Mouse (Mus musculus): ENCODE measurements around the gene Pid1. TPM values are rescaled to one million over a fixed set of nuclear protein-coding genes. Genes with fewer than 3 reads are reported as not detected.

Gene Pid1
- polyA plus RNA-seq, 1 experiment from 2014 or later = 38.9 TPM

GRCm38 (mm10) chr1:84172941-84173340, 191.0 kb downstream of the Pid1 start:
- TF ChIP-seq CTCF (IDR thresholded peaks at IDR 0.05; ENCODE audit: low read depth) (no peak), EP300 (IDR thresholded peaks at IDR 0.05; ENCODE audit: low read depth) (no peak)
- 74% methylated on average over 6 of the region's 6 CpGs for WGBS (ENCODE audit: insufficient replicate concordance)
- Histone ChIP-seq H3K4me3 (ENCODE audit: low read depth, low read length) (no peak overlapping the region), H3K27ac (ENCODE audit: low read depth) (no peak overlapping the region), H3K9me3 (ENCODE audit: low read length) (no peaks in the 10 kb centered on the region), H3K27me3 (ENCODE audit: insufficient read depth, low read length) (no peaks in the 10 kb centered on the region), H3K4me1 (ENCODE audit: insufficient read depth) (no peaks in the 10 kb centered on the region), H3K36me3 (replicated peaks; ENCODE audit: insufficient read depth, low read length) (peaks cover 2% of the 10 kb centered on the region; the same call in 1 of the 2 replicates), H3K4me2 (ENCODE audit: low read depth, low read length) (no peak overlapping the region), H3K9ac (replicated peaks) (no peak overlapping the region)
- DNase-seq = no peak
- ATAC-seq = no peak

- no peaks in the 10 kb centered on the region; the same call in 1 of the 2 replicates for H3K36me3 ChIP-seq (replicated peaks; ENCODE audit: insufficient read depth, low read length)
- 74% methylated on average over 3 of the region's 3 CpGs for WGBS (ENCODE audit: insufficient replicate concordance)
- H3K27me3 ChIP-seq (ENCODE audit: insufficient read depth, low read length) = no peaks in the 10 kb centered on the region
- H3K9ac ChIP-seq (replicated peaks) = no peak overlapping the region
- H3K27ac ChIP-seq (ENCODE audit: low read depth) = no peak overlapping the region
- TF ChIP-seq CTCF (IDR thresholded peaks at IDR 0.05; ENCODE audit: low read depth) (no peak), EP300 (IDR thresholded peaks at IDR 0.05; ENCODE audit: low read depth) (no peak)
- ATAC-seq (no peak), DNase-seq (no peak)
- no peak overlapping the region for H3K4me3 ChIP-seq (ENCODE audit: low read depth, low read length)
- H3K9me3 ChIP-seq (ENCODE audit: low read length) = no peaks in the 10 kb centered on the region
- no peaks in the 10 kb centered on the region for H3K4me1 ChIP-seq (ENCODE audit: insufficient read depth)
- H3K4me2 ChIP-seq (ENCODE audit: low read depth, low read length) = no peak overlapping the region
Observed at GRCm38 (mm10) chr1:84157790-84158189, 206.2 kb downstream of the Pid1 start.

GRCm38 (mm10) chr1:84155585-84155930, 208.4 kb downstream of the Pid1 start:
- no peak overlapping the region for H3K9ac ChIP-seq (replicated peaks)
- no peak overlapping the region for H3K4me3 ChIP-seq (ENCODE audit: low read depth, low read length)
- TF ChIP-seq EP300 (IDR thresholded peaks at IDR 0.05; ENCODE audit: low read depth) = no peak
- TF ChIP-seq CTCF (IDR thresholded peaks at IDR 0.05; ENCODE audit: low read depth) = no peak
- no peak for DNase-seq
- H3K4me2 ChIP-seq (ENCODE audit: low read depth, low read length) = no peak overlapping the region
- 45% methylated on average over 2 of the region's 2 CpGs for WGBS (ENCODE audit: insufficient replicate concordance)
- H3K27ac ChIP-seq (ENCODE audit: low read depth) = no peak overlapping the region
- ATAC-seq = no peak
- H3K27me3 ChIP-seq (ENCODE audit: insufficient read depth, low read length) = no peaks in the 10 kb centered on the region
- H3K36me3 ChIP-seq (replicated peaks; ENCODE audit: insufficient read depth, low read length) = no peaks in the 10 kb centered on the region; the same call in 1 of the 2 replicates
- H3K9me3 ChIP-seq (ENCODE audit: low read length) = no peaks in the 10 kb centered on the region
- no peaks in the 10 kb centered on the region for H3K4me1 ChIP-seq (ENCODE audit: insufficient read depth)

GRCm38 (mm10) chr1:84154725-84155584, 209.0 kb downstream of the Pid1 start:
- ATAC-seq (no peak), DNase-seq (no peak)
- H3K36me3 ChIP-seq (replicated peaks; ENCODE audit: insufficient read depth, low read length) = no peaks in the 10 kb centered on the region; the same call in 1 of the 2 replicates
- H3K4me3 ChIP-seq (ENCODE audit: low read depth, low read length) = no peak overlapping the region
- H3K27me3 ChIP-seq (ENCODE audit: insufficient read depth, low read length) = no peaks in the 10 kb centered on the region
- H3K27ac ChIP-seq (ENCODE audit: low read depth) = no peak overlapping the region
- TF ChIP-seq CTCF (IDR thresholded peaks at IDR 0.05; ENCODE audit: low read depth) (no peak), EP300 (IDR thresholded peaks at IDR 0.05; ENCODE audit: low read depth) (no peak)
- no peaks in the 10 kb centered on the region for H3K4me1 ChIP-seq (ENCODE audit: insufficient read depth)
- H3K9me3 ChIP-seq (ENCODE audit: low read length) = no peaks in the 10 kb centered on the region
- H3K9ac ChIP-seq (replicated peaks) = no peak overlapping the region
- 75% methylated on average over 12 of the region's 12 CpGs for WGBS (ENCODE audit: insufficient replicate concordance)
- no peak overlapping the region for H3K4me2 ChIP-seq (ENCODE audit: low read depth, low read length)

- peak; percentile 58 for TF ChIP-seq CTCF (IDR thresholded peaks at IDR 0.05; ENCODE audit: low read depth)
- TF ChIP-seq EP300 (IDR thresholded peaks at IDR 0.05; ENCODE audit: low read depth) = no peak
- Histone ChIP-seq H3K4me3 (ENCODE audit: low read depth, low read length) (no peak overlapping the region), H3K9me3 (ENCODE audit: low read length) (no peaks in the 10 kb centered on the region), H3K36me3 (replicated peaks; ENCODE audit: insufficient read depth, low read length) (no peaks in the 10 kb centered on the region; the same call in 1 of the 2 replicates), H3K4me2 (ENCODE audit: low read depth, low read length) (no peak overlapping the region), H3K27ac (ENCODE audit: low read depth) (no peak overlapping the region), H3K9ac (replicated peaks) (no peak overlapping the region), H3K4me1 (ENCODE audit: insufficient read depth) (no peaks in the 10 kb centered on the region), H3K27me3 (ENCODE audit: insufficient read depth, low read length) (no peaks in the 10 kb centered on the region)
- WGBS (ENCODE audit: insufficient replicate concordance) = 60% methylated on average over 4 of the region's 4 CpGs
- ATAC-seq (no peak), DNase-seq (peak; percentile 15)
Observed at GRCm38 (mm10) chr1:84153943-84154342, 210.0 kb downstream of the Pid1 start.

GRCm38 (mm10) chr1:84141561-84141960, 222.4 kb downstream of the Pid1 start:
- TF ChIP-seq EP300 (IDR thresholded peaks at IDR 0.05; ENCODE audit: low read depth) (no peak), CTCF (IDR thresholded peaks at IDR 0.05; ENCODE audit: low read depth) (no peak)
- no peaks in the 10 kb centered on the region for H3K36me3 ChIP-seq (replicated peaks; ENCODE audit: insufficient read depth, low read length)
- no peak overlapping the region for H3K27ac ChIP-seq (ENCODE audit: low read depth)
- ATAC-seq (no peak), DNase-seq (no peak)
- WGBS (ENCODE audit: insufficient replicate concordance) = 69% methylated on average over 1 of the region's 1 CpGs
- H3K9ac ChIP-seq (replicated peaks) = no peak overlapping the region
- no peaks in the 10 kb centered on the region for H3K4me1 ChIP-seq (ENCODE audit: insufficient read depth)
- H3K9me3 ChIP-seq (ENCODE audit: low read length) = no peaks in the 10 kb centered on the region
- H3K4me2 ChIP-seq (ENCODE audit: low read depth, low read length) = no peak overlapping the region
- H3K27me3 ChIP-seq (ENCODE audit: insufficient read depth, low read length) = no peaks in the 10 kb centered on the region
- H3K4me3 ChIP-seq (ENCODE audit: low read depth, low read length) = no peak overlapping the region

Data from liver, postnatal 0 days (tissue).